Mouse (Mus musculus) heart, postnatal 0 days (tissue): ENCODE measurements around the gene Ppp1r16b.

ENCODE experiments used
- CTCF ChIP-seq: IDR thresholded peaks from 2 replicates; pipeline ENCODE4 v1.5.1; 2016; ENCODE audit warnings: antibody characterized with exemption, control low read depth, low read depth
- EP300 ChIP-seq: IDR thresholded peaks from 2 replicates; pipeline ENCODE4 v1.6.1; 2016; ENCODE audit warnings: antibody characterized with exemption, low read depth

DNA sequence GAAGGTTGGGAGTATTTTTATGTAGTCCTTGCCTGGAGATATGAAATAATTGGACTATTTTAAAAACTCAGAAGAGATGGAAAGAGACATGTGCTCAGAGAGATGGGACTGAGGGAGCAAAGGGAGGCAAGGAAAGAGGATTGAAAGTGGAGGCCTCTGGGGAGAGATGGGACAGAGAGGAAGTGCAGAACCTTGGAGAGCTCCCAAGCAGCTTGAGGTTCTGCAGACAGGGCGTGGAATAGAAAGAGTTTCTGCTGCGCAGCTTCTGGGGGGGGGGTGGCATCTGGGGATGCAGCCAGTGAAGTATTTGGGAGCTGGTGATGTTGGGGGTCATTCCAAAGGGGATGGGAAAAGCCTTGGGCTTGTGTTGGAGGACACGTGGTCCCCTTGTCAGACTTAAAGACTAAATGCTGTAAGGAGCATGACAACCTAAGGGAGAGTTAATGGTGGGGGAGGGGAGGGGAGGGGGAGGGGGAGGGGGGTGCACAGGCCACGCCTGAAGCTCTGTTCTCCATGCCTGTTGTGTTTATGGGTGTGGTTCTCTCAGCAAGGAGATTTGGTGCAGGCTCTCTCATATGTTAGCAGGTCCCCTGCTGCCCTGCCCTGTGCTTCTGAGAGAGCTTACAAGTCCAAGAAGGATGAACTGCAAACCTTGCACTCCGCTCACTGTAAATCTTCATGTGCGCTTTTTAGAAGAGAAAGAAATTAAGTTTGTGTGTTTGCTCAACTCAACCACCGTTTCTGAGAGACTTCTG, 63.0 kb downstream of the Ppp1r16b start:
- TF ChIP-seq CTCF (no peak), EP300 (no peak)
